Mouse (Mus musculus): ENCODE results near the gene Nek6.

The Nek6 gene

DNA sequence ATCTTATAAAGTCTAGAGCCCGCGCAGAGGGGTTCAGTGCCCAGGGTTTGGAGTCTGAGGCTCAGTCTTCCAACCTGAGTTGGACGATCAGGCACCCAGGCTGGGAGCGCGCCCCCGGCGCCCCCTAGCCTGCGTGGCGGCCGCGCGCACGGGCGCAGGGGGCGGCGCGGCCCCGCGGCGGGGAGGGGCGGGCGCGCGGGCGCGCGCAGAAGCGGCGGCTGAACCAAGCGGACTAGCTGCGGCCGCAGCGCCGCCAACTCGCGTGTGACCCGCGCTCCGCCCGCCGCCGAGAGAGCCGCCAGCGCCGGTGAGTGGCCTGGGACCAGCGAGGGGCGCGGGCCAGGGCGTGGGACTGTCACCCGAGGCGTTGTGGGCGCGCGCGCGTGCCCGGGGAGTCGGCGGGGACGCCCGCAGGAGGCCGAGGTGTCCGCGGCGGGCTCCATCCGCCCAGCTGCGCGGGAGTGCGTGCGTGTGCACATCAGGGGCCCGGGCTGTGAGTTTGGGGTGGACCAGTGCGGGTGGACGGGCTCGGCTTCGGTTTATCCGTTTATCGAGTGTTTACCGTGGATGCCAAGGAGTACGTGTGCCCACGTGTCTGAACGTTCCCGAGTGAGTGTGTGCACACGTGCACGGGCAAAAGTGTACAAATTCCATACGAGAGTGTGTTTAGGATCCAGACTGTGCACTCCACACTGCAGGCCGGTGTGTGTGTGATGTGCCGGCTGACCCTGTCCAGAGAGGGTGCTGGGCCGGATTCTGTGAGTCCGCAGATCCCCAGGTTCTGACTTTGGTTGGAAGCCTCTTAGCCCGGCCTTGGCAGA is at the start of gene Nek6:
TSS of gene Nek6 (plus strand) at position 157 of the 821 bp plus-strand sequence.
- peak; percentile 47 to 64 for DNase-seq (ENCODE audit: low spot score in 2 of 2)

DNA sequence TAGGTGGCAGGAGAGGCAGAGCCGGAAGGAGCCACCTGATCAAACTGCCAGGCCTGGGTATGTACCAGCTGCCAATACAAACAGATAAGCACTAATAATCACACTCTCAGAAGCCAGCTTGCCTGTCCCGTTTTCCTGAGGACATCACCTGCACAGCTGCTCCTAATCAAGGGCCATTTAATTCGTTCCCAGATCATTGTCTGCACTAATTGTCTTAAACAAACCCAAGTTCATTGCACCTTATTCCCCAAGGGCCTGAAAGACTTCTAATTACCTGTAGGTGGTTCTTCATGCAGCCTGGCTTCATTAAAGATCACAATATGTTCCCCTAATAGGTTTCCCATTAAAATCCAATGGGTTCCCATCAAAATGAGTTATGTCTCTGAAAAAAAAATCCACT is 49.1 kb upstream of the Nek6 start:
- no peak for DNase-seq (ENCODE audit: low spot score in 2 of 2)

DNA sequence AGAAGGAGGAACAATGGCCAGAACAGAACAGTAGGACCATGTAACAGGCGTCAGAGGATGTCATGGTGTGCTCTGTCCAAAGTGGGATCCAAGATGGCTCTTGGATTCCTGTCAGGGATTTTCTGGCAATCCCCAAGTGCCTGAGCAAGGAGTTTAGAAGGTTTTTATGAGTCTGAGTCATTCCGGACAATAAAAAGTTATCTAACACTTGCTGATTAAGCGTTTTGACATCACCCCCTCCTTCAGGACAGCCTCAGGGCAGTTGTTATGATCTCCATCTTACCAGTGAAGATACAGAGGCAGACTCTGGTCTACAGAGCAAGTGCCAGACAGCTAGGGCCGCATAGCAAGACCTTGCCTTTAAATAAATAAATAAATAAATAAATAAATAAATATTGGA is 42.6 kb upstream of the Nek6 start:
- no peak for DNase-seq (ENCODE audit: low spot score in 2 of 2)

DNA sequence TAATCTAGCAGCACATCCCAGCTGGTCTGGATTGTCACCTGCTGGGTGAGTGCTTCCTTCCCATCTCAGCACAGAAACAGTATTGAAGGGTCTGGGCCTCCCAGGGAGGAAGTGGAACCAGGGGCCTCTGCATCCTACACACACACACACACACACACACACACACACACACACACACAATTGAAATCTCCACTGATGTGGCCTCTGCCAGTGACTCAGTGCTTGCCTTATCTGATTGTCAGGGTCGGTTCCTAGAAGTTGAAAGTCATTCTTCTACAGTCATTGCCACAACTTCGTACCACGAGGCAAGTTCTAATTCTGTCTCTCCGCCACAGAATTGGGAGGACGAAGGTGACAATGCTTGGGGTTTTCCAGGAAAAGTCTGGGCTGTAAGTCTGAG is 39.7 kb upstream of the Nek6 start:
- no peak for DNase-seq (ENCODE audit: low spot score in 2 of 2)

DNA sequence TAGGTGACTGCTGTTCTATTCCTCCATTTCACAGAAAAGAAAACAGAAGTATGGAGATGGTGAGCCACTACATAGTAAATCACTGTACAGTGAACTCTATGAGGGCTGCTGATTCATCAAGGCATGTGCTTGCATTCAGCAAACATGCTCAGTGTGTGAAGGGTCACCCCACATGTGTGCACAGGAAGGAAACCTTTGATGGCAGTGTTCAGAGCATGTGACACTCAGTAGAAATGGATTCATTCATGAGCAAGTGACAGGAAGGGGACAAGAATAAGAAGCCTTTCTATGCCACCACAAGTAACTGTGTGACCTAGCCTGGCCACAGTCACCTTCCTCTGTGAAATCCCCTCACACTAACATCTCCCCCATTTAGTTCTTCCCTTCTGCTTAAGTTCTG is 38.6 kb upstream of the Nek6 start:
- no peak for DNase-seq (ENCODE audit: low spot score in 2 of 2)

DNA sequence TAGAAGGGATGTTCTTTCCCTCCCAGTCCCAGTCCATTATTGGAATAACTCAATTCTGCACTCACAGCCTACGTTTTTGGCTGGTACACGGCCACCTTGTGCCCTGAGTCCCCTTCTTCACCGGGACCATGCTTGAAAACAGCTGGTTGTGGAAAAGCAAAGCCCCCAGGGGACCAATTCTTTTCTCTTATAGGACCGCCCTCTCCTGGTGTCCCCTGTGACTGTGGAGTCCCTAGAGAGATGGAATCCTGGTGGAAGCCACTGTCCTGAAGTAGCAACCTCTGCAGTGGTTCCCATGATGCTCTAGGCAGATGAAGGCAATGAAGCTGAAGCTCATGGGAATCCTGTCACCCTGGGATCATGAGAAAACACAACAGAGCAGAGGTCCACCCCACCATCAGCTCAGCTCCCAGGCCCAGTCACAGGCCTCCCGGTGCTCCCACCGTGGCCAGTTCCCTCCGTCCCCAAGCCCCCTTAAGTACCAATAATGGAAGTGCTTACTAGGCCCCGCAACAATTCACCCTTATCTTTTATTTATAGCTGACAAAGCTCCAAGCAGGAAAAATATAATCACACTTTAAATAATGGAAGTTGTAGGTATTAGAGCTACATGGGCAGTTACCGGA is 34.5 kb upstream of the Nek6 start:
- DNase-seq (ENCODE audit: low spot score in 2 of 2) = no peak

DNA sequence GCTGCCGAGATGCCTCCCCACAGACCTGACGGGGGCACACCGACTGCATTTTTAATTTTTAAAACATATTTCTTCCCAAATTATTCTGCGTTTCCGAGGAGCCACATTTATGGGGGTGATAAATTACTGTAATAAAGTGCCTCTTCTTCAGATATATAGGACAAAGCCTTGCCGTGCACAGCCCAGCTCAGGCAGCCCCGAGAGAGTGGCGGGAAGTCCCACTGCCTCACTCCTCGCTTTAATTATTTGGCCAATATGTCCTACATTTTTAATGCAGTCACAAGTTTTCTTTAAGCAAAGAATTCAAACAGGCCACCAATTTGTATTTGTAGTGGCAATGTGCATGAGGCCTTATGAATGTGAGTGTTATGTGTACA is 34.0 kb upstream of the Nek6 start:
- no peak for DNase-seq (ENCODE audit: low spot score in 2 of 2)

DNA sequence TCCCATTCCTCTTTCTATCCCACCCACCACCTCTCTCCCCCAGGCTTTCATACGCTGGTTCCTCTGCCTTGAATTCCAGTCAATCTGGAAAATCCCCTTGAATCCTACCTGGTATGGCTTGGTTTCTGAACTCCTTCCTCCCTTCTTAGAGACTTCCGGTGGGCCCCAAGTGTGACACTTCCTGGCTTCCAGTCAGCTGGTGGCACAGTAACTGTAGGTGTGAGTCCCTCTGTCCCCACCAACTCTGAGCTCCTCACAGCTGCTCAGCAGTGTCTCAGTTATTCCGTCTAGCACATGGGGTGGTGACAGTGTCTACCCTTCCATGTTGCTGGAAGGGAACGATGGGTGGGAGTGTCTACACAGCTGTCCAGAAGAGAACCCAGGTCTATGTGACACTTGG is 32.8 kb upstream of the Nek6 start:
- DNase-seq (ENCODE audit: low spot score in 2 of 2) = no peak

DNA sequence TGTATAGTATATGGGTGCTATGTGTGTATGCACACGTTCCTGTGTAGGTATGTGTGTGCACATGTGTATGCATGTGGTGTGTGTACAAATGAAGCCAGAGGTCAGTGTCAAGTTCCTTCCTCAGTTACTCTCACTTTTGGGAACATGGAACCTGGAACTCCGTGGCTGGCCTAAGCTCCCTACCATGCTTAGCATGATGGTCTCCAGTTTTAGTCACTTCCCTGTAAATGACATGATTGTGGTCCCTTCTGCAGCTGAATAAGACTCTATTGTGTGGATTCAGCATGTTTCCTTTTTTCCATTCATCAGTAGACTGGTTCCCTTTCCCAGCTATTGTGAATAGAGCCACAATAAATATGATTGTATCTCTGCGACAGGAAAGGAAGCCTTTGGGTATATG is 31.9 kb upstream of the Nek6 start:
- no peak for DNase-seq (ENCODE audit: low spot score in 2 of 2)

DNA sequence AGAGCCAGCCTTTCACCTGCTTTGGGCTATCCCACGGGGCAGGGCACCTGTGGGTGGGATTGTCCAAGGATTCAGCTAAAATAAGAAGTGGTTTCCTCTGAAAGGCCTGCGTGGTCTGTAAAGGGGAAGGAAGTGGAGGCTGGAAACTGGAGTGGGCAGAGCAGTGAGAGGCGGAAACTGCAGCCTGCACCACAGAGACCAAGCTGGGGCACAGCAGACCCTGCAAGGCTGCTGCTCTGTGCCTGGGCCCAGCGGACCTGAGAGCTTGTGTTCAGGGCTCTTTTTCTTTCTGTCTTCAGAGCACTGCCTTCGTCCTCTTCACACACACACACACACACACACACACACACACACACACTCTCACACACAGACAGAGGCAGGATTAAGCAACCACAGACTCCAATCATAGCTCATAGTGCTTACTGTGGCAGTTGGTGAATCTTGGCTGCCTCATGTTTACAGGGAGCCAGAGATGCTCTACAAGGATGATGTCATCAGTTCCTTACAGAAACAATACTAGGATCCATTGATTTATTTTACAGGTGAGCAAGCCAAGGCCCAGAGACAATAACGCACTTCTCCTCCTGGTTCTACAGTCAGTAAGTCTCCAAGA is 30.2 kb upstream of the Nek6 start:
- DNase-seq (ENCODE audit: low spot score in 2 of 2) = no peak

DNA sequence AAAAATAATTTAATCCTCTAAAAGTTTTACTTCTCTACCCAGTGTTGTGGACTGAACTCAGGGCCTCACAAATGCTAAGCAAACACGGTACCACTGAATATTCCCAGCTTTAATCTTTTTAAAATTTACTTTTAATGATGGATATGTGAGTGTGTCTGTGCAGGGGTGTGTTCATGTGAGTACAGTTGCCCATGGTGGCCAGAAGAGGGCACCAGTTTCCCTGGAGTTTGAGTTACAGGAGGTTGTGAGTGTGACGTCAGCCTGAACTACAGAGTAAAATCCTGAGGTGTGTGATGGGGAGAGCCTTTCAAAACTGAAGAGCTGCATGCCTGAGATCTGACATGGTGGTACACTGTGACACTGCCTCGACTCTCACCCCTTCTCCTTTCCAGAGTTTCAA is 29.3 kb upstream of the Nek6 start:
- DNase-seq (ENCODE audit: low spot score in 2 of 2) = no peak

DNA sequence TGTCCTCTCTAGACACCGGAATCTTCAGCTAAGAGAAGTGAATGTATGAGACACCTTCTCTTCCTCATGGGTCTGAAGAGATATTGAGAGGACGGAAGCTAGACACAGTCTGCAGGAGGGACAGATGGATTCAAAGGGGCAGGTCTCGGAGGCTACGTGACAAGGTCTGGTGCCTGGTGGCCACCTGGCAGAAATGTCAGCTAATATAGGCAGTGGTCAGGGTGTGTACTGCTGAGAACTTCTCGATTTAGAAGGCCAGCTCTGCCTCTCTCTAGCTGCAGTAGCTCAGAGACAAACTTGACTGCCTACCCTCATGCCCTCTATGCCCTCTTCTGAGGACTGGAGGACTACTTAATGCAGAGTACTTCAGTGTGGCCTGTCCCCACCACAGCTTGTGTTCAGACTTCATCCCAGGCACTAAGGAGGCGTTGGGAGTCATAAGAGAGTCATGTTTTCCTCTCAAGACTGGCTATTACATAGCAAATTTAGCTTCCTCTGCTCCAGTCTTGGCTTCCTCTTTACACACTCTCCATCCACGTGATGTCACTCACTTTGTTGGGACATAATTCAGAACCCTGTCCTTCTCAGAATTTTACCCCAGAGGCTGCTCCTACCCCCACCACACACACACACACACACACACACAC is 28.3 kb upstream of the Nek6 start:
- DNase-seq (ENCODE audit: low spot score in 2 of 2) = no peak

DNA sequence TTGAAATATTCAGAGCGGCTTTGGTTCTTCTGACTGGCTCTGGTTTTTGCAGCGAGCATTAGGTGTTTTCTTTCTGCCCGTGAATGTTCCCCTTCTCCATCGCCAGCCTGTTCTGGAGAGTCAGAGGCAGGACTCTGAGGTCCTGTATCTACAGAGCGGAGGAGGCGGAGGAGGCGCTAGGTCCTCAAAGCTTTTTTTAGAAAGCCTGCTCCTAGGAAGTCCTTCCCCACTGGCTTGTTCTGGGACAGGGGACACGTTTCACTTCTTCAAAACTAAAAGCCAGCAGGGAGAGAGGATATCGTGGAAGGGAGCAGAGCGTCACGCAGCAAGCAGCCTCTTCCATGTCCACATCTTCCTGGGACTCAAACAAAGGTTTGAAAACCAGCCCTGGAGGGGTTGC is 26.9 kb upstream of the Nek6 start:
- no peak for DNase-seq (ENCODE audit: low spot score in 2 of 2)

DNA sequence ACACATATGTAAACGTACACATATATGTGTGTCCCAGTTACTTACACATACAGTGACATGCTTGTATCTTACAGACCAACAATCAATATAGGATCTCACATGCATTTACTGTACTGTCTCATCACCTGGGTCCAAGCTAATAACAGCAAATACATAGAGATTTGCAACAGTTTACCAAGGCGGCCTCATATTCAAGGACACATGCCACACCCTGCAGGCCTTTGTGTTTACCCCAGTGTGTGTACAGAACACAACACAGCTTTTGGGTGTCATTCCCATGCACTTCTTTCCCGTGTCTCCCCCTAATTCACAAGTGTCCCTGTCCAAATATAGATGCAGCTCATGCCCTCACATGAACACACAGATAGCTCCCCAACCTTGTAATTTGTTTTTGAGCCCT is 26.0 kb upstream of the Nek6 start:
- DNase-seq (ENCODE audit: low spot score in 2 of 2) = no peak

DNA sequence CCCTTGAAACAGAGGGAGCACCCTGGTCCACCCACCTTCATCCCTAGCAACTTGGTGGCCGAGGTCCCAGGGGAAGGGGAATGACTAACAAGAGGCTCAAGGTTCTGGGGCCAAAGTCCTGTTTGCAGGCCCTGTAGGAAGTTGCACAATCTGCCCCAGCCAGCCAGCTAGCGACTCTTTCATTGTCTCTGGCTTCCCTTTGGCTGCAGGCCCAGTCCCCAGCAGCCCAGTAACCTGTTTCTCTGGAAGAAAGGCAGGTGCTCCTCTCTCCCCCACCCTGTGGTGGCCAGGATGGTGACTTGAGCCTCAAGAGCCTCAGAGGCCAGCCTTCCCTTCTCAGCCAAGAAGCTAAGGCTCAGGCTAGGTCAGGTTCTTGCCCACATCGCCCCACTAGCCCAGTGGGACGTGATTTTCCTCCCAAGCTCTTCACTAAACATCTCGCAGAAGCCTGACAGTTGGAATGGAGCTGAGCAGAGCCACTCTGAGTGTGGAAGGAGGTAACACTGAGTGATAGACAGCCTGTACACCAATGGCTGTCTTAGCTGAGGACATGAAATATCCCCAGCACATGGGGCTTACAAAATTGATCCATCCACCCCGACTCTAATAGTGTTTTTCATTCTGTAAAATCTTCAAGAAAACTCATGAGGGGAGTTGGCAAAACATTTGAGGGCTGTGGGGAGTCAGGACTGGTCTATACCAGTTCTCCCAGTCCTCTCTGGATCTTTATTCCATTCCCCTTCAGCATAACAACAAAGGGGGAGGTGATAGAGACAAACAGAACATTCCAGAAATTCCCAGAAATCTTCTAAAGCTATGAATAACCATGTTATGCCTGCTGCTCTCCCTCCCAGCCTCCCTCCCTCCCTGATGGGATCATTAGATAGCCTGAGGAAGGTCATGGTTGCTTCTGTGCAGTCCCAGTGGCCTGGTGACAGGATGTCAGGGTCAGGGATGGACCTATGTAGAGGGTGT is 25.2 kb upstream of the Nek6 start:
- peak; percentile 25 to 44 for DNase-seq (ENCODE audit: low spot score in 2 of 2)

DNA sequence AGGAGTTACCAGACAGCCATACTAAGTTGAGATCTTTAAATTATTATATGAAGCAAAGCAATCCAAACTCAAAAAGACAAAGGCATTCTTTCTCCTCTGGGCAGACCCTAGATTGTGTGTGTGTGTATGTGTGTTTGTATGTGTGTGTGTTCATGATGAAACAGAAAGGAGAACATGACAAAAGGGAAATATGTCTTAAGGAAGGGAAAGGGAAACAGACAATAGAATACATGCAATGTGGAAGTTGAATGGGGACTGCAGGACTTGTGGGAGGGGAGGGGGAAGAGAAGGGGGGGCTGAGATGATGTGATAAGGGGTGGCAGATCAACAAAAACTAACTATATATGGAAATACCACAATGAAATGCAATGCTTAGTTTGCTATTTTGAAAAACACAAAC is 13.8 kb upstream of the Nek6 start:
- DNase-seq (ENCODE audit: low spot score in 2 of 2) = no peak

DNA sequence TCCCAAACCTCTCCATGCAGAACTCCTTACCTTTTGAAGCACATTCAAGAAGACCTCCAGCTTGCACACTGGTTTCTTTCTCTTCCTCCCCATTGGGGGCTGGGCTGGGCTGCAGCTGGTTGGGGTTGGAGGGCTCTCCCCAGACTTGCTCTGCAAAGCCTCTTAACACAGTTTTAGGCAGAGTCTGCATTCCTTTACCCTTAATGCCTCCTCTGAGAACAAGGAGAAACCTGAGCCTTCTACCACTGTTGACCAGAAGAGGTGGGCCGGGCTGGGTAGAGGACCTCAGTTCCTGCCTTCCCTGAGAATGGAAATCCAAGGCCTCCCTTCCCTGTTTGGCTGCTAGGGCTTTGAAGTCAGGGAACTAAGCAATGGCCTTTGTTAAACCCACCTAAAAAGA is 9.8 kb upstream of the Nek6 start:
- DNase-seq (ENCODE audit: low spot score in 2 of 2) = no peak

DNA sequence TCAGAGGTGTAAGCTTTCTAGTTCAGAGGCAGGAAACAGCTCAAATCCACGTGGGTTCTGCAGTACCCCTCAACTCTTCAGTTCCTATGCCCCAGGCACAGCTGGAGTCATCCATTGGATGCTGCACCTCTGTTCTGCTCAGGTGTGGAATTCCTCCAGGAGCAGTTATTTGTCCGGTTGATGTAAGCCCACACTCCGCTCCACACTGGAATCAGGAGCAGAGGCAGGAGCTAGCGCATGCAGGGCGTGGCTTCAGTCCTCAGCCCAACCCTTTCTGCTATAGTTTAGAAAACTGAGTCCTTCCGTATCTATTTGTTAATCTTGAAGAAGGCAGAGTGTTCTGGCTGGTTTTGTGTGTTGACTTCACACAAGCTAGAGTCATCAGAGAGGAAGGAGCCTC is 9.3 kb upstream of the Nek6 start:
- DNase-seq (ENCODE audit: low spot score in 2 of 2) = no peak

DNA sequence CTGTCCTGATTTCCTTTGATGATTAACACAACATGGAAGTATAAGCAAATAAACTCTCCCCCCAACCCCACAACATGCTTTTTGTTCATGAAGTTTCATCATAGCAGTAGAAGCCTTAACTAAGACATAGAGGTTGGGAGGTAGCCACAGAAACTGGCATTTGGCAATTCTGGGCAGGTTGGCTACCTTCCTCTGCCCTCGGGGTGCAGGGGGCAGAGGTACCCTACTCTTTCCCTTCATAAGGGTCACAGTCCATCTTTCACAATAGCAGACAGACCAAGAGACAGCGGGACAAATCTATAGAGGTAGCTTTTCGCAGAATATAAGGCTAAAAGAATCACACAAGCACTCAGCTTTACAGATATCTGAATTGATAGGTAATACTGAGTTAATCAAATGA is 8.7 kb upstream of the Nek6 start:
- no peak for DNase-seq (ENCODE audit: low spot score in 2 of 2)

DNA sequence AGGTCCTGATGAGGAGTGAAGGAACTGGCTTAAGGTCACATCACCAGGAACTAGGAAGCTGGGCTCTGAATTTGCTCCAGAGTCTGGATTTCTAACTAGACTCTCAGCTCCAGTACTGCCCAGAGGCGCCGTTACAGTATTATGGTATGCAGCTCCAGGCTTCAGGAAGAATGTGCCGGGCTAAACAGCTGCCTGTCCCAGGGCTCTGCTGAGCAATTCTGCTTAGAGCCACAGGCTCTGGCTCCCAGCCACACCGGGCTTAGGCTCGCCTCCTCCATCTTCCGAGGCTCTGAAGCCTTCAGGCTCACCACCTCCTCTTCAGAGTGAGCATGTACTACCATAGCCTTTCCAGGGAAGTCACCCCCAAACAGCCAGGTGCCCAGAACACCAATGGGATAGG is 7.1 kb upstream of the Nek6 start:
- DNase-seq (ENCODE audit: low spot score in 2 of 2) = no peak

DNA sequence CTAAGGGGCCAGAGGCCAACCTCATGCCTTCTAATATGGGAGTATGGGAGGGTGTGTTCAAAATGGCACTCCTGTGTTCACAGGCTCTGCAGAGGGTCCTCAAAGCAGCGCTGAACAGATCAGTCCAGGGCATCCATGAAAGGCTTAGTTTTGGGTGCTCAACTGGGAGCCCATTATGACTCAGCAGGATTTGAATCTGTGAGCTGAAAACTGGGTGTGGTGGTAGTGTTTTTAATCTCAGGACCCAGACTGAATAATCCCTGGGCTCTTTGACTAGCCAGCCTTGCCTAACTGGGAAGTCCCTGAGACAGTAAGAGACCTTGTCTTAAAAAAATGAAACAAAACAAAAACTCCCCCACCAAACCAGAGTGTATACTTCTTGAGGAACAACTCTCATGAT is 4.3 kb upstream of the Nek6 start:
- DNase-seq (ENCODE audit: low spot score in 2 of 2) = no peak
